Mouse (Mus musculus) limb, embryonic 11.5 days (tissue): ENCODE measurements around the gene Myzap. TPM values are rescaled to one million over a fixed set of nuclear protein-coding genes. Genes with fewer than 3 reads are reported as not detected.
"Not testable (repeated sequence)": the region's sequence is repeated elsewhere in the genome, so short reads cannot be mapped to it uniquely, and the experiment has no call there.

Experiments
- ATAC-seq: fragments of 200-750 bp; cut with Nextera tagmentation; 2 replicates; pipeline ENCODE4 v1.8.0; 2017; ENCODE audit warnings: low read depth; ENCODE audit not compliant: insufficient number of reproducible peaks, low FRiP score, low TSS enrichment
- DNase-seq: peaks from one replicate; pipeline ENCODE4 v3.0.0-alpha.2; 2015; ENCODE audit warnings: low spot score
- H3K27ac ChIP-seq: fragments of 300-500 bp; sonication (generic); replicated peaks from 2 replicates; pipeline ENCODE4 v1.5.1; 2014; ENCODE audit warnings: low read depth, mild to moderate bottlenecking, low read length
- H3K27me3 ChIP-seq: fragments of 300-500 bp; sonication (generic); 2 replicates; pipeline ENCODE4 v1.6.1; 2014; ENCODE audit warnings: mild to moderate bottlenecking, low read length, mixed read lengths; ENCODE audit not compliant: control insufficient read depth, insufficient read depth
- H3K36me3 ChIP-seq: fragments of 300-500 bp; sonication (generic); 2 replicates; pipeline ENCODE4 v1.6.1; 2014; ENCODE audit warnings: mild to moderate bottlenecking, low read length, moderate library complexity, mixed read lengths; ENCODE audit not compliant: control insufficient read depth, insufficient read depth
- H3K4me1 ChIP-seq: fragments of 300-500 bp; sonication (generic); 2 replicates; pipeline ENCODE4 v1.6.1; 2014; ENCODE audit warnings: low read length, mixed read lengths; ENCODE audit not compliant: control insufficient read depth, insufficient read depth
- H3K4me2 ChIP-seq: fragments of 300-500 bp; sonication (generic); 2 replicates; pipeline ENCODE4 v1.6.1; 2014; ENCODE audit warnings: low read depth, mild to moderate bottlenecking, moderate library complexity; ENCODE audit not compliant: severe bottlenecking
- H3K4me3 ChIP-seq: fragments of 300-500 bp; sonication (generic); 2 replicates; pipeline ENCODE4 v1.5.1; 2014; ENCODE audit warnings: low read depth, low read length
- H3K9ac ChIP-seq: fragments of 300-500 bp; sonication (generic); 2 replicates; pipeline ENCODE4 v1.6.1; 2014; ENCODE audit warnings: mild to moderate bottlenecking, low read length
- H3K9me3 ChIP-seq: fragments of 300-500 bp; sonication (generic); 2 replicates; pipeline ENCODE4 v1.6.1; 2016; ENCODE audit warnings: low read length; ENCODE audit not compliant: control insufficient read depth
- WGBS: fragments of 180-500 bp; shearing (Covaris S2); extraction: QIAGEN DNeasy Blood & Tissue Kit; methylation state at CpG from one replicate; pipeline ENCODE4 v1.1.7; 2014; 5-methylcytosine and 5-hydroxymethylcytosine counted together
- polyA plus RNA-seq: library from polyadenylated mRNA; unstranded; fragments of >200 nt; fragmentation: Nextera tagmentation; extraction: Ambion mirVana; gene quantifications from 2 replicates; pipeline ENCODE4 v1.2.1, GENCODE M21; 2014

The Myzap gene
- polyA plus RNA-seq, 1 experiment from 2014 or later = 8.0 TPM

GRCm38 (mm10) chr9:71625961-71626360 is 33.8 kb upstream of the Myzap start:
- H3K9ac ChIP-seq = no peak overlapping the region
- no peak overlapping the region for H3K4me3 ChIP-seq
- no peak for DNase-seq
- 90% methylated on average over 6 of the region's 6 CpGs for WGBS
- ATAC-seq = no peak
- no peak overlapping the region for H3K27ac ChIP-seq
- no peaks in the 10 kb centered on the region for H3K36me3 ChIP-seq
- no peaks in the 10 kb centered on the region for H3K4me1 ChIP-seq
- H3K9me3 ChIP-seq = no peaks in the 10 kb centered on the region
- H3K4me2 ChIP-seq = no peak overlapping the region
- no peaks in the 10 kb centered on the region for H3K27me3 ChIP-seq

GRCm38 (mm10) chr9:71624793-71625495 is 32.8 kb upstream of the Myzap start:
- no peaks in the 10 kb centered on the region for H3K4me1 ChIP-seq
- no peak overlapping the region for H3K4me2 ChIP-seq
- ATAC-seq = no peak
- H3K27ac ChIP-seq = no peak overlapping the region
- DNase-seq = peak; percentile 73
- no peak overlapping the region for H3K9ac ChIP-seq
- H3K9me3 ChIP-seq = no peaks in the 10 kb centered on the region
- H3K4me3 ChIP-seq = no peak overlapping the region
- no peaks in the 10 kb centered on the region for H3K27me3 ChIP-seq
- H3K36me3 ChIP-seq = no peaks in the 10 kb centered on the region
- 57% methylated on average over 10 of the region's 10 CpGs for WGBS

GRCm38 (mm10) chr9:71623871-71624569 is 31.9 kb upstream of the Myzap start:
- Histone ChIP-seq H3K27me3 (no peaks in the 10 kb centered on the region), H3K4me3 (no peak overlapping the region), H3K9ac (no peak overlapping the region), H3K4me1 (no peaks in the 10 kb centered on the region), H3K36me3 (no peaks in the 10 kb centered on the region), H3K9me3 (no peaks in the 10 kb centered on the region), H3K4me2 (no peak overlapping the region), H3K27ac (no peak overlapping the region)
- WGBS = 35% methylated on average over 4 of the region's 4 CpGs
- DNase-seq (peak; percentile 64), ATAC-seq (no peak)

GRCm38 (mm10) chr9:71622593-71622992 is 30.4 kb upstream of the Myzap start:
- no peaks in the 10 kb centered on the region for H3K9me3 ChIP-seq
- no peak overlapping the region for H3K9ac ChIP-seq
- H3K4me3 ChIP-seq = no peak overlapping the region
- H3K4me2 ChIP-seq = no peak overlapping the region
- no peaks in the 10 kb centered on the region for H3K27me3 ChIP-seq
- no peaks in the 10 kb centered on the region for H3K4me1 ChIP-seq
- 91% methylated on average over 3 of the region's 3 CpGs for WGBS
- no peak for ATAC-seq
- no peak overlapping the region for H3K27ac ChIP-seq
- DNase-seq = no peak
- no peaks in the 10 kb centered on the region for H3K36me3 ChIP-seq

- Histone ChIP-seq H3K27me3 (no peaks in the 10 kb centered on the region), H3K9me3 (no peaks in the 10 kb centered on the region)
Observed at GRCm38 (mm10) chr9:71621968-71622367, 29.8 kb upstream of the Myzap start.

GRCm38 (mm10) chr9:71620116-71620515 is 28.0 kb upstream of the Myzap start:
- not testable (repeated sequence) for H3K27ac ChIP-seq, ATAC-seq, H3K4me1 ChIP-seq, DNase-seq, H3K4me3 ChIP-seq, H3K27me3 ChIP-seq, H3K9me3 ChIP-seq, H3K4me2 ChIP-seq, H3K9ac ChIP-seq, H3K36me3 ChIP-seq
- 79% methylated on average over 5 of the region's 5 CpGs for WGBS

More at GRCm38 (mm10) chr9:71621968-71622367, 29.8 kb upstream of the Myzap start:
- Histone ChIP-seq H3K9ac (no peak overlapping the region), H3K4me2 (no peak overlapping the region), H3K27ac (no peak overlapping the region), H3K4me3 (no peak overlapping the region), H3K4me1 (no peaks in the 10 kb centered on the region), H3K36me3 (no peaks in the 10 kb centered on the region)
- DNase-seq = no peak
- 91% methylated on average over 4 of the region's 4 CpGs for WGBS
- no peak for ATAC-seq

GRCm38 (mm10) chr9:71617363-71617762 is 25.2 kb upstream of the Myzap start:
- Histone ChIP-seq H3K9ac (no peak overlapping the region), H3K36me3 (no peaks in the 10 kb centered on the region), H3K27me3 (no peaks in the 10 kb centered on the region), H3K27ac (no peak overlapping the region), H3K4me2 (no peak overlapping the region), H3K4me1 (no peaks in the 10 kb centered on the region), H3K9me3 (no peaks in the 10 kb centered on the region), H3K4me3 (no peak overlapping the region)
- WGBS = 53% methylated on average over 8 of the region's 8 CpGs
- ATAC-seq = no peak
- peak; percentile 74 for DNase-seq

- WGBS = 22% methylated on average over 3 of the region's 3 CpGs
- Histone ChIP-seq H3K27ac (no peak overlapping the region), H3K36me3 (no peaks in the 10 kb centered on the region), H3K4me1 (no peaks in the 10 kb centered on the region), H3K4me3 (no peak overlapping the region), H3K9ac (no peak overlapping the region), H3K4me2 (no peak overlapping the region), H3K9me3 (no peaks in the 10 kb centered on the region), H3K27me3 (no peaks in the 10 kb centered on the region)
- ATAC-seq (no peak; the same call in 1 of the 2 replicates), DNase-seq (peak; percentile 89)
Observed at GRCm38 (mm10) chr9:71616185-71616584, 24.0 kb upstream of the Myzap start.
